Mouse (Mus musculus) CH12.LX (cell line): ENCODE measurements around the gene Zhx3. TPM values are rescaled to one million over a fixed set of nuclear protein-coding genes. Genes with fewer than 3 reads are reported as not detected.

Source experiments
- DNase-seq: peaks from one replicate; pipeline ENCODE4 v3.0.0-alpha.2; 2013; ENCODE audit errors: extremely low read depth
- H3K27ac ChIP-seq: 2 replicates; pipeline ENCODE4 v1.5.1; 2012; ENCODE audit warnings: low read depth, mild to moderate bottlenecking, control low read depth, moderate library complexity; ENCODE audit not compliant: insufficient read depth
- H3K27me3 ChIP-seq: replicated peaks from 2 replicates; pipeline ENCODE3; 2012; ENCODE audit warnings: inconsistent platforms
- H3K36me3 ChIP-seq, 2 experiments: replicated peaks in 1 of 2; 2 replicates each; pipeline versions ENCODE3 to v1.6.1; 2012; ENCODE audit warnings: inconsistent platforms in 1 of 2, low read length in 1 of 2, mild to moderate bottlenecking in 1 of 2, mixed read lengths in 1 of 2, moderate library complexity in 1 of 2; ENCODE audit not compliant: control insufficient read depth in 1 of 2, insufficient read depth in 1 of 2
- H3K4me1 ChIP-seq, 2 experiments: 2 replicates each; pipeline ENCODE4 v1.6.1; 2012; ENCODE audit warnings: inconsistent platforms in 1 of 2, moderate library complexity in 1 of 2; ENCODE audit not compliant: insufficient read depth in 2 of 2, control insufficient read depth in 1 of 2
- H3K4me2 ChIP-seq: 2 replicates; pipeline ENCODE4 v1.6.1; 2012; ENCODE audit warnings: low read depth, mild to moderate bottlenecking, control low read depth; ENCODE audit not compliant: poor library complexity, insufficient read depth, severe bottlenecking
- H3K4me3 ChIP-seq, 3 experiments: fragments of 150-350 bp in 1 of 3; sonication (generic) in 1 of 3; replicated peaks in 1 of 3; 2 replicates each; pipeline versions ENCODE3 to v1.5.1; 2011 to 2012; ENCODE audit warnings: low read depth in 2 of 3, low read length in 2 of 3, mild to moderate bottlenecking in 2 of 3, moderate library complexity in 2 of 3, control low read depth in 1 of 3, improper control_type of control experiment in 1 of 3, inconsistent platforms in 1 of 3, mixed read lengths in 1 of 3; ENCODE audit not compliant: poor library complexity in 1 of 3
- H3K79me2 ChIP-seq: replicated peaks from 2 replicates; pipeline ENCODE4 v1.6.1; 2012; ENCODE audit warnings: mild to moderate bottlenecking, moderate library complexity; ENCODE audit not compliant: control insufficient read depth, poor library complexity, insufficient read depth, severe bottlenecking; ENCODE audit errors: extremely low read depth
- H3K9ac ChIP-seq: 2 replicates; pipeline ENCODE4 v1.6.1; 2012; ENCODE audit warnings: low read depth, mild to moderate bottlenecking, control low read depth, moderate library complexity; ENCODE audit not compliant: insufficient read depth
- H3K9me3 ChIP-seq: replicated peaks from 2 replicates; pipeline ENCODE3; 2012; ENCODE audit warnings: low read length, inconsistent platforms, mixed read lengths
- BHLHE40 ChIP-seq: IDR thresholded peaks from 2 replicates; pipeline ENCODE4 v1.6.1; 2011; ENCODE audit warnings: mild to moderate bottlenecking, low read depth, low read length, improper control_type of control experiment
- E2F4 ChIP-seq: IDR thresholded peaks from 2 replicates; pipeline ENCODE4 v1.6.1; 2011; ENCODE audit warnings: low read depth, low read length, improper control_type of control experiment; ENCODE audit not compliant: insufficient replicate concordance
- ELF1 ChIP-seq: IDR thresholded peaks from 2 replicates; pipeline ENCODE4 v1.6.1; 2014; ENCODE audit warnings: low read depth, mild to moderate bottlenecking, inconsistent platforms, low read length, improper control_type of control experiment
- EP300 ChIP-seq: IDR thresholded peaks from 2 replicates; pipeline ENCODE4 v1.6.1; 2011; ENCODE audit warnings: low read length, improper control_type of control experiment
- GABPA ChIP-seq: IDR thresholded peaks from 2 replicates; pipeline ENCODE4 v1.6.1; 2012; ENCODE audit warnings: low read depth, low read length, improper control_type of control experiment, inconsistent platforms; ENCODE audit not compliant: insufficient replicate concordance
- MAFK ChIP-seq: IDR thresholded peaks from 2 replicates; pipeline ENCODE4 v1.6.1; 2011; ENCODE audit warnings: low read length, improper control_type of control experiment; ENCODE audit not compliant: insufficient replicate concordance
- MAX ChIP-seq: IDR thresholded peaks from 2 replicates; pipeline ENCODE4 v1.6.1; 2011; ENCODE audit warnings: low read length, improper control_type of control experiment
- MYC ChIP-seq: IDR thresholded peaks from 2 replicates; pipeline ENCODE4 v1.6.1; 2011; ENCODE audit warnings: low read depth, mild to moderate bottlenecking, improper control_type of control experiment, low read length
- POLR2A ChIP-seq: IDR thresholded peaks from 2 replicates; pipeline ENCODE4 v1.6.1; 2011; ENCODE audit warnings: low read depth, mild to moderate bottlenecking, improper control_type of control experiment, low read length
- POLR2AphosphoS2 ChIP-seq: IDR thresholded peaks from 2 replicates; pipeline ENCODE4 v1.6.1; 2011; ENCODE audit warnings: low read depth, low read length, improper control_type of control experiment
- SIN3A ChIP-seq: IDR thresholded peaks from 2 replicates; pipeline ENCODE4 v1.6.1; 2012; ENCODE audit warnings: low read length, improper control_type of control experiment, inconsistent platforms
- SMC3 ChIP-seq: IDR thresholded peaks from 2 replicates; pipeline ENCODE4 v1.6.1; 2011; ENCODE audit warnings: low read depth, low read length, improper control_type of control experiment
- UBTF ChIP-seq: IDR thresholded peaks from 2 replicates; pipeline ENCODE4 v1.6.1; 2012; ENCODE audit warnings: low read depth, mild to moderate bottlenecking, inconsistent platforms, low read length, improper control_type of control experiment, moderate library complexity
- ZC3H11A ChIP-seq: IDR thresholded peaks from 2 replicates; pipeline ENCODE4 v1.6.1; 2012; ENCODE audit warnings: low read depth, mild to moderate bottlenecking, inconsistent platforms, low read length, improper control_type of control experiment
- ZKSCAN1 ChIP-seq: IDR thresholded peaks from 2 replicates; pipeline ENCODE4 v1.6.1; 2012; ENCODE audit warnings: low read depth, inconsistent platforms, low read length, improper control_type of control experiment, borderline replicate concordance
- ZMIZ1 ChIP-seq: IDR thresholded peaks from 2 replicates; pipeline ENCODE4 v1.6.1; 2012; ENCODE audit warnings: low read depth, mild to moderate bottlenecking, inconsistent platforms, low read length, improper control_type of control experiment
- dilution Hi-C: fragments of 300-500 bp; cut with MboI; formaldehyde crosslinking; loops from 2 replicates; pipeline ENCODE4 v1.14.3; 2020; ENCODE audit warnings: low sequenced_read_pairs; ENCODE audit not compliant: extremely low pct_unique_long_range_greater_than_20kb, extremely low pct_ligation_motif_present
- in situ Hi-C: fragments of 300-500 bp; cut with MboI; formaldehyde crosslinking; loops from 3 replicates; pipeline ENCODE4 v1.14.3; 2019; ENCODE audit warnings: low sequenced_read_pairs, low pct_ligation_motif_present, low pct_unique_long_range_greater_than_20kb, mixed read lengths
- polyA plus RNA-seq: library from polyadenylated mRNA; unstranded; fragments of >175 nt; gene quantifications from 2 replicates; pipeline ENCODE4 v1.2.1, GENCODE M21; 2012; ENCODE audit warnings: low read depth; ENCODE audit not compliant: insufficient read length
- total RNA-seq, 2 experiments: library from RNA; depleted of rRNA; stranded (reverse); fragments of 300-350 nt in 1 of 2; fragments of >200 nt in 1 of 2; gene quantifications; 2 replicates each; pipeline ENCODE4 v1.2.3; 2012 to 2014

Zhx3 gene
- total and polyA plus RNA-seq, 3 experiments = 1.3 to 4.2 (median 2.6) TPM

GRCm38 (mm10) chr2:160865266-160865665 is 7.5 kb downstream of the Zhx3 start:
- no peak for DNase-seq
- Histone ChIP-seq H3K9ac (no peak overlapping the region), H3K4me2 (no peak overlapping the region), H3K4me1 (peaks cover 0 to 6% of the 10 kb centered on the region in 2 experiments; a peak in 1 of 4 replicates), H3K9me3 (no peaks in the 10 kb centered on the region), H3K27ac (no peak overlapping the region), H3K4me3 (no peak overlapping the region), H3K27me3 (no peaks in the 10 kb centered on the region), H3K36me3 (no peaks in the 10 kb centered on the region), H3K79me2 (no peaks in the 10 kb centered on the region; the same call in 1 of the 2 replicates)
- dilution Hi-C loops = no loop called here
- in situ Hi-C loops = no loop called here
- TF ChIP-seq POLR2A (no peak), BHLHE40 (no peak), E2F4 (no peak), GABPA (no peak), SMC3 (no peak), ELF1 (no peak), EP300 (no peak), ZKSCAN1 (no peak)

GRCm38 (mm10) chr2:160864112-160864511 is 8.7 kb downstream of the Zhx3 start:
- Histone ChIP-seq H3K4me3 (no peak overlapping the region), H3K4me2 (no peak overlapping the region), H3K27ac (no peak overlapping the region), H3K36me3 (no peaks in the 10 kb centered on the region), H3K79me2 (no peaks in the 10 kb centered on the region; the same call in 1 of the 2 replicates), H3K9me3 (no peaks in the 10 kb centered on the region), H3K27me3 (no peaks in the 10 kb centered on the region), H3K4me1 (peaks cover 0 to 6% of the 10 kb centered on the region in 2 experiments; a peak in 1 of 4 replicates)
- no peak for DNase-seq
- dilution Hi-C loops = no loop called here
- TF ChIP-seq MAFK (no peak), UBTF (no peak), SIN3A (no peak), ZC3H11A (no peak), SMC3 (no peak), MYC (no peak), POLR2AphosphoS2 (no peak), ZMIZ1 (no peak), MAX (no peak)
- TF ChIP-seq, all 38 proteins: peak for 0
- no peak overlapping the region for H3K9ac ChIP-seq
- in situ Hi-C loops = no loop called here
